Mouse (Mus musculus) hindlimb bud, embryonic 11.5 days (tissue): Measurements from ENCODE around the gene Mras.

Experiments
- DNase-seq: peaks from one replicate; pipeline ENCODE4 v3.0.0-alpha.2; 2012; ENCODE audit warnings: low read depth, low spot score; ENCODE audit errors: extremely low spot score

The Mras gene

DNA sequence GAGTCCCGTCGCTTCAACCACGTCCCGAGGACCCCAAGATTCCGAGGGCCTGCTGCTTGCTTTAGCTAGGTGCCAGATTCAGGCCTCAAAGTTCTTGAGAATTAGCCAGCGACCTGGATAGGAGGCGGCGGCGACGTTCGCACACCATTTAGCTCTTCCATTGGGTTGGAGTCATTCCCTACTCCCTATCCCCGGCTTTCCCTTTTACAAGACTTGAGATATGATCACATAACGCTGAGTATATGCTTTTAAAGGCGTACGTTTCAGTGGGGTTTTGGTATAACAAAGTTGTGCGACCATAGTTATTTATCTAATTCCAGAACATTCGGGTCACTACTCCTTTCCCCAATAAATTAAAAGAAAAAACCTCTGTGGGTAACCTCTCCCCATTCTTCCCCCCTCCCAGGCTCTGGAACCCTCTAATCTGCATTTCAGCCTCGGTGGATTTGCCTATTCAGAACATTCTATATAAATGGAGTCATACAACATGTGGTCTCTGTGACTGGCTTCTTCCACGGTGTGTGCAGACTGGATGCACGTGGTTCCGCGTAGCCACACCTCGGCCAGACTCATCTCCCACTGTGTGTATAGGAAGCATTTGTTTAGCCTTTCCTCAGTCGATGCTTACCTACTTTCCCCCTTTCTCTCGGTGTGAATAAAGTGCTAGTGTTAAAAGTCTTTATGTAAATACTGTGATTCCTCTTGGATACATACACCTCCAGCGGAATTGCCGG lies at the start of gene Mras:
Mras (minus strand) TSS at position 351 of the 734 bp plus-strand sequence.
- DNase-seq, result no peak

DNA sequence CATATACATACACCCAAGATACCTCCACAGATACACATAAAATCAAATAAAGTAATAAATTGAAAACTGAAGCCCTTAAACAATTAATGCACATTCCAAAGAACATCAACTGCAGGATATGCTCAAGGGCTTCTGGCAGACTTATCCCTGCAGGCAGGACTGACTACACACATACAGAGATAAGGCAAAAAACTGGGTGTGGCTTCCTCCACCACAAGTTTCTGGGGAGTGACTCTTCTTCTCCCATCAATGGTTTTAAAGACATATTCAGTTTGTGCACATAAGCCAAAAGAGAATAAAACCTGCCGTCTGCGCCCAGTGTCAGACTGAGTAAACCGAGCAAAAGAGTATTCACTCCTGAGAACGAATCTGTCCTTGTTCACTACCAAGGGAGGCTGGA lies 48.0 kb upstream of the Mras start:
- no peak for DNase-seq

DNA sequence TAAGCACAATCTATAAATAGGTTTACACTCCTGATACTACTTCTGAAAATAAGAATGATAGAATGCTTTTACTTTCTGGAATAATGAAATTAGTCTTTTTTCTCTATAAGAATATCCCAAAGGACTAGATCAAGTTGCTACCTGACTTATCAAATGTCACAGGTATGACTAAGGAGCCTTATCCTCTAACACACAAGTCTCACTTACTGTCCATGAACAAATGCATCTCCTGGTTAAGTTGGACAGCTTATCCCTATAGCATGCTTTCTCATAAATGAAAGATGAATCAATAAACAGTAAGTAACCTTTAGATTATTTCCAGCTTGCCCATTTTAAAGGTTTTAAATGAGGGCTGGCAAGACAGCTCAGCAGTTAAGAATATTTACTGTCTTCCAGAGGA lies 47.5 kb upstream of the Mras start:
- DNase-seq, result no peak

DNA sequence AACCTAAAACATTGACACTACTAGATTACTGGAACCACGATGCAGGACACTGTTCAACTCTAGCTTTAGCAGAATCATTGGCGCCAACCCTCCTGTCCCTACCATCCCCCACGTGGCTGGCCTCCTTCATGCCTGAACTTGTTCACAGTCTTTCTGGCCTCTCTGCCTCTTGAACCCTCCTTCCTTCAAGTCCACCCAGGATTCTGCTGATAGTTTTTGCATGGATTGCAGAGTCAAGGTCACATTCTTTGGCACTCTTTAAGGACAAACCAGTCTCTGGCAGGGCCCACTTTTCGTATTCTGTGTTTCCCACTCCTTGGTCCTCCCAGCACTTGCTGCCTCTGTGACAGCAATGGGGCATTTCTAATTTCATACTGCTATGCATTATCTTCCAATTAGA lies 46.0 kb upstream of the Mras start:
- no peak for DNase-seq

DNA sequence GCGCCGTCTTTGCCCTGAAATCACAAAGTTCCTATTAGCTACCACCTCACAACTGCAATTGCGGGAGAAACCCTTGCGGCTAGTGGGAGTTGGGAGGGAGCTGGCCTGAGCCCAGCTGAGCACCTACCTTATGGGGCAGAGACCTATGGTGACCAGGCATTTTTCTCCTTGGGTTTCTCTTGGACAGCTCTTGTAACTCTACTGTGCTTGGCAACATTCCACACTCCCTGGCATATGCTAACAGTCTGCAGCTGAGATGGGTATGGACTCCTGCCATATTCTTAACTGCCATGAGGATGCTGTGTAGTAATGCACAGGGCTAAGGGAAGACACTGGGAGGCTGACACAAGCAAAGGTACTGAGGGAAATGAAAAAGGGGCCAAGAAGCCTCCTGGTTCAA lies 43.6 kb upstream of the Mras start:
- no peak for DNase-seq

DNA sequence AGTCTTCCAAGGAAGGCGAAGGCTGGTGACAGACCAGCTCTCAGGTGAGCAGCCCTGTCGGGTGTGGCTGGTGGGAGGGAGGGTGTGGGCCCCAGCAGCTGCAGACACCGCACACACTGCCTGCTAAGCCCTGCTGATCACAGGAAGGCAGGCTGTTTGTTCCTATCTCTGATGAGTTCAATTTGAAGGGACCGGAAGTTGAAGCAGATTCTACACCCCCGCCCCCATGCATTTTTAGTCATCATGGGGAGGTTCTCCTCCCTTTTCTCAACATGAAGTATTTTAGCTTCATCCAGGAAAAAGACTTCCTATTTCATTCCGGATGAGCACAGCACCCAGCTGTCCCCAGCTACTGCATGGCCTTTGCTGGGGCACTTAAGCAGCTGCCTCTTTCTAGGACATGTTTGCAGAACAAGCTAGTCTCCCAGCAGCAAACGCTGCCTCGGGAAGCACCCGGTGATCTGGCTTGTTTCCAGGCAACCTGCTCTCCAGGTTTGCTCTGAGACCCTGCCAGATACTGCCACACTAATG lies 42.1 kb upstream of the Mras start:
- no peak for DNase-seq

DNA sequence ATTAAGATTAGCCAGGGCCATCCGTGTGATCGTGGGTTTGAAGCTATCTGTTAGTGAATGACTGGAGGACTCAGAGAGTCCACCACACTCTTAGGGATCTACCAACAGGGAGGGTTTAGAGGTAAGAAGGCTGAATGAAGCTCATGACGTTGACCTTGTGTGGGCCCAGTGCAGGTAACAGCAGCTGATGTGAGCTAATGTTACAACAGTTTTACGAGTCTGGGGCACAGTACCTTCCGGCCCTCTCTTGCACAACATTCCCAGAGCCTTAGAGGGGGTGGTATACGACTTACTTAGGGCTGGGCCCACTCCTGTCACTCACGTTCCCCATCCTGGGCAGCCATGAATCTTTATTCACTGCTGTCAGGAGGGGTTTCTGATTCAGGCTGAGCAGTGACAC lies 34.2 kb upstream of the Mras start:
- no peak for DNase-seq

DNA sequence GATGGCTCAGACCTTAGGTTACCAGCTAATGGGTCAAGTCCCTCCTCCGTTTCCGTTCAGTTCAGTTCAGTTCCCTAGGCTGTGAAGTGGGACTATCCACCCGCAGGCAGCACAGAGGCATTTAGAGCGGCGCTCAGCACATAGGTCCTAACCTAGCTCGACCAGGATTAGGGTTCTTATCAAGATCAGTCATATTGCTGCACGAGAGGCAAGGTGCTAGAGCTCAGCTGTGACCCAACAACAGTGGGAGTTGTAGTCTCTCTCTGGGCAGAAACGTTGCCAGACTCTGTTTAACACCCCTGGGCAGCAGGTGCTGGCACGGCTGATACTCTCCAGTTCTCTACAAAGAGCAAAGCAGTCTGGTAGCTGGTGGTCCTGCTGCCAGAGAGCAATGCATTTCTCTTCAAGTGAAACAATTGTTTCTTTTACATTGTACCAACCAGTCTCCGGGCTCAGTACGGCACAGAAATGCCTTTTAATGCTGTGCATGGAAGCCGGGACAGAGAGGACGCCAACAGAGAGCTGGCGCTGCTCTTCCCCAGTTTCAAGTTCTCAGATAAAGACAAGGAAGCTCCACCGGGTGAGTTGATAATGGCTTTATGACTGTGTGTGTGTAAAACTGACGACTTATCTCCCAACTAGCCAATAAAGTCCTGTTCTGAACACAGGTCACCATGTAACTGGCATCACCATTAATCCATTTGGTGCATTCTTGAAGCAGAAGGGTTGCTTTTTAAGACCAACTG lies 33.3 kb upstream of the Mras start:
- no peak for DNase-seq

DNA sequence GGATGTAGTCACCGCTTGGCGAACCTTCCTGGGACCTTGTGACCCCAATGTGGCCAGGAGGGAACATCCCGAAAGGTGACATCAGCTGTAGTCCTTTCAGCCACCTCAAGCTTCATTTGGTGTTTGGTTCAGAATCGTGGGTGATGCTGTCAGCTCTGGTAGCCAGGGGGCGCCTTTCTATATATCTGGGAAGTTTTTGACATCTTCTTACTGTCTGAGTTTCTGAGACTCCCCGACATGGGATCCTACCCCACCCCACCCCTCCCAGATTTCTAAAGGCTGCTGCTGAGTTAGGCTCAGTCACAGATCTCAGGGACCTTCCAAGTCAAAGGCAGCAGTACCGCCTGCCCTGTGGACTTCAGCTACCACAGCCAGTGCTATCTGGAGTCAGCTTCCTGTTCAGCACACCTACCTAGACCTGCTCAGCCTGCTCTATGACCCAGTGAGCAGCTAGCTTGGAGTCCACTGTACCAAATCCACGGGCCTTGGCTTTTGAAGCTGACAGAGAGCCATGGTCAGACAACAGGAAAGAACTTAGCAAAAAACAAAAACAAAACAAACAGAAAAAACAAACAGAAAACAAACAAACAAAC lies 32.6 kb upstream of the Mras start:
- no peak for DNase-seq

DNA sequence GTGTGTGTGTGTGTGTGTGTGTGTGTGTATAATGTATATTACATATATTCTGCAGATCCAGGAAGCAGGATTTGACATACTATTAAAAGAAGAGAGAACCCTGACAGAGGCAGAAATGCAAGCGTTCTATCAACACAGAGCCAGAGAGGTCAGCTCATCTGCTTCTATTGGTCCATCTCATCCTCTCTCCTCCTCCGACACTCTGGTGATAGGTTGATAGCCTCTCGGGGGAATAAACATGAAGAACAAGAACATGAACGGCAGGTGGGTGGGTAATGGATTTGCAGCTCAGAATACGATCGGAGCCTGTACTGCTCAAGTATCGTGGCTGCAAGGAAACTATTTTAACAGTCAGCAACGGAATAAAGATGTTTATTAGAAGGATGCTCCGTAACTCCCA lies 31.4 kb upstream of the Mras start:
- no peak for DNase-seq

DNA sequence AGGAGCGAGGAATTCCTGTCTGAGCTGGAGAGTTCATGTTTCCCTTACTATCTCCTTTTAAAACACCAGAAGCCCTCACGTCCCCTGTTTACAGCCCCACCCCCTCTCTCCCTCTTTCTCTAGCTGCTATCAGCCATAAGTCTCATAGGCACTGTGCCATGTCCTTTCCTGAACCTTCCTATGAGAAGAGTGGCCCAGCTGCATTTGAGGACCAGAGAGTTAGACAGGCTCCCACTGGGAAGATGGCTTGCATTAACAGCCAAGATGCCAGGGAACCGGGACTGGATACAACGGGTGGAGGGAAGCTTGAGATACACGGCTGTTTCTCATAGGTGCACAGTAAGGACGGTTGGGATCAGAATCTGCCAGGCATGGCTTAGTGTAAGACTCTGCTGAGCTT lies 27.7 kb upstream of the Mras start:
- DNase-seq, result no peak

DNA sequence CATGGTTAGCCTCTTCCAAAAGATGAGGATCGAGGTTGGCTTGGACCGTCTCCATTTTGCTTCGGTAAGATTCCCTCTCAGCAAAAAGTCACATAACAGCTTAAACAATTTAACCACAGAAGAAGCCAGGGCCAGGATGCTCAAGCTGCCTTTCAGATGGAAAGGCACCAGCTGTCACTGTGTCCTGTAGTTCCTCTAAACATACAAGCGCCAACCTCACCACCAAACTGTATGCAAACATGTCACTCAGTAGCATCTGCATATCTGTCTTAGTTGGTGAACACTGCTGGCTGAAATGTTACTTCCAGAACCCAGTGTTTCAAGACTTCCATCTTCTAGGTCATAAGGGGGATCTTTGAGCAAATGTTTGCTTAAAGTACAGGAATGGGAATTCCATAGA lies 22.5 kb upstream of the Mras start:
- no peak for DNase-seq

DNA sequence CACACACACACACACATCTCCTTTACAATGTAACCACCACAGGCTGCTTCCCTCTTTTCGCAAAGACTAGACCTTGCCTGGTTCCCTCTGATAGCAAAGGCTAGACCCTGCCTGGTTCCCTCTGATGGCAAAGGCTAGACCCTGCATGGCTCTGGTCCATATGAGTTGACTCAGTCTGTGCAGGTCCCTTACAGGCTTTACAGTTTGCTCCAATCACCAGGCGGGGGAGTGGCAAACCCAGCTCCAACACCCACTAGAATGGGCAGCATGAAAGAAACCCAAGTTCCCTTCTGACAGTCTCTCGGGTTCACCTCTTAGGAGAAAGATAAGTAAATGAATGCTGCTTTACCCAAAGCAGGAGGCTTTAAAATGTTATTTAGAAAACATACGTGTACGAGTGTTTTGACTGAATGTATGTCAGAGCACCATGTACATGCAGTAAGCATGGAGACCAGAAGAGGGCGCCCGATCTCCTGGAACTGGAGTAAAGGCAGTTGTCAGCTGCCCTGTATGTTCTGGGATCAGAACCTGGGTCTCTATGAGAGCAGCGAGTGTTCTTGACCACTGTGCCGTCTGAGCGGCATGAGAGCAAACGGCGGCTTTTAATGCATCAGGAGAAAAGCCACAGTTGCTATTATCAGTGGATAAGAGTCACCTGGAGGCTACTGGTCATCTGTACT lies 21.5 kb upstream of the Mras start:
- DNase-seq, result no peak

DNA sequence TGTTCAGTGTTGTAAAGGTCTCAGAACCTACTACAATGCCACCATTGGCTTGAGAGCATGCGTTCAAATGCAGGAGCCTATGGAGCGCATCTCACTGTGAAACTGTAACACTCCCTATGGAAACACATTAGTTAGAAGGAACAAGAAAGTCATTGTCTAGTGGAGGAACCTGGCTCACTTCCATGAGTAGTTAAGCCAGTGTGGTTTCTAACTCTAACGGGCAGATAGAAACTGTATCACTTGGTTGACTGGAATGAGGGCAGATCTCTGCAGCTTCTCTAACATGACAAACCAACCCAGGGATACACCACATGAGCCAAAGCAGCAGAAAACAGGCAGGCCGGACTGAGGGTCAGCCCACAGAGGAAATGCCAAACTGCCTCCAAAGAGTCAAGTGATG lies 17.0 kb upstream of the Mras start:
- DNase-seq, result no peak

DNA sequence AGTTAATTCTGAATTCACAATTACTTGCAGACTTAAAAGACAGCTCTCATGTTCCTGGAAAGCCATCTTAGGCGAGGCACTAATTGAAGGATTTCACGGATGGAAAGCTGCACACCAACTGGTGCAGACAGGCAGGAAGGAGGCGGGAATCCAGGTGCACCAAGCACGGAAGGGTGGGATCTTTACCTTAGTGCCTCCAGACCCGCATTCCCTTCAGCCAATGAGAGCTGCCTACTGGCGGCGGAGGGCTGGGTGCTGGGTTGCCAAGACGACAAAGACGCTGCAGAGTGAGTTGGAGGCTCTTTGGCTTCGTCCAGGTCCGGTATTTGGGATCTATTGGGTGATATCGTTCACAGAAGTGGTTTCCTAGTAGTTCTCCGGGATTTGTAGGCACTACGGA lies 14.0 kb upstream of the Mras start, which contains the start of gene Nme9:
Nme9 (plus strand) TSS at position 315 of the 400 bp plus-strand sequence.
- no peak for DNase-seq

DNA sequence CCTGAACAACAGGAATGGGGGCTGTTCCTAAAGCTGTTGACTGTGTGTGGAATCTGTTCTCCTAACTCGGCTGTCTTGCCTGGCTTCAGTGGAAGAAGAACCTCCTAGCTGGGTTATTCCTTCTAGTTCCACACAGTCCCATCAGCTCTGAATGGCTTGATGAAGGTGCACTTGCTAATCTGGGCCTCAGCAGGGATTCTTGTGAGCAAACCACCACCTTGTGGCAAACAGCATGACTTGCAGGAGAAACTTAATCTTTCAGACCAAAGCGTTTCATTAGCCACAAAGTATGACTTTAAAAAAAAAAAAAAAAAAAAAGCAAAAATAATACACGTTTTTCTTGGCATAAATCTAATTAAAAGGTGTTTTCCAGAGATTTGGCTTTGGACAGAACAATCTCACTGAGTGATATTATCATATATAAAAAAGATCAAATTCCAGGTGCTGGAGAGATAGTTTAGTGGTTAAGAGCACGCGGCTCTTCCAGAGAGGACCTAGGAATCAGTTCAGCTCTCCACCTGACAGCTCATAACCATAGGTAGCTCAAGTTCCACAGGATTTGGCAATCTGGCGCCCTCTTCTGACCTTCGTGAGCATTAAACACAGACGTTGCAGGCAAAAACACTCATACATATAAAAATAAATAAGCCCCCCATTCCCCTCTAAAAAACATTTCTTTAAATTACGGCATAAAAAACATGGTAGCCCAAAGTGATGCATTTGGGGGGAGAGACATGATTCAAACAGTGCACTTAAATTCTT lies 12.9 kb upstream of the Mras start:
- no peak for DNase-seq

DNA sequence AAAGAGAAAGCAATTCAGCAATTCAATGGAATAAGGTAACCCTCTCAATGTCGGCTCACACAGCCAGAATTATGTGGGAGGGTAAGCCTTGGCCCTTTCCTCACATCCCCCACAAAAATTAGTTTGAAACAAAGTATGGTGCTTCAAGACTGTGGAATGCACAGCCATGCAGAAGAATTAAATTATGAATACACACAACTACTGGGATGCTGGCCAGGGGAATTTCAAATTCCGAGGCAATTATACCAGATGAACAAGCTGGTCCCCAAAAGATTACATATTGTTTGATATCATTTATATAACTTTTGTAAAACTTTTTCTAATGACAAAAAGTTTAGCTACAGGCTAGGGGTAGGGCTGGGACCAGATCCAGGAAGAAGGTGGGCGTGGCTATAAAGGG lies 10.1 kb upstream of the Mras start:
- DNase-seq, result no peak

DNA sequence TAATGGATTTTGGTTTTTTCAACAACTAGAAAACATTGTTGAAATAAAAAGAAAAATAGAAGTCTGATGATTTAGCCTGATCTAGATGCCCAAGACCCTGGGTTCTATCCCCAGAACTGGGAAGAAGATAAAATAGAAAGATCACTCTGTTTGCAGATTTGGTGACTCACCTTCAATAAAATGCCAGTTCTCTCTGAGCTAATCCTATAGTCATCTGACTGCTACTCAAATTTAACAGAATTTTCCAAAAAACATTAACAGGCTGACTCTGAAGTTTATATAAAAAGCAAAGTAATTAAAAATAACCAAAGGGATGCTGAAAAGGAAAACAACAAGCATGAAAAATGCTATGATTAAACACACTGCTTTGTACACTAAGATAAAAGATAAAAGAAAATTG lies 9.1 kb upstream of the Mras start:
- DNase-seq, result no peak

DNA sequence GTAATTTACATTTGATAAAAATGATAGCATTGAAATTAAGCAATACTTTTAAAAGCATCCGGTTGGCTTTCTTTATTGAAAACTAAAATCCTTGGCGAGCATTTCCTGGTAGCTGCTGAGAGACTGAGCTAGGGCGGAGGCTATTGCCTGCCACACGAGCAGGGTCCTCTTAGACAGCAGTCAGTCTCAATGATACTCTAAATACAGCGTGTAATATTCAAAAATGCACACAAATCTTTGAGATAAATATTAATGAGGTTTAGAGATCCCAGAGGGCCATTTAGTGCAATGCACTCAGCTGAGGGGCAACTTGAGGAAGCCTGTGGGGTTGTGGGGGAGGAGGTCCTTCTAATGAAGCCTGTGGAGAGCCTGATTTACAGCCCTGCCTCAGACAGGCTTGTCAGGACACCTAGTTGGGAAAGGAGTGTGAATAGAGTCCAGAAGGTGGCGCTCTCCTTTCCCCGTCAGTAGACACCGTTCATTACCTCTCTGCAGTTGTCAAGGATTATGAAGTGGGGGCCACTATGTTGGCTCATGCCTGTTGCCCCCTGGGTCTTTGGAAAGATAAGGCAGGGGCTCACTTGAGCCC lies 7.5 kb upstream of the Mras start:
- no peak for DNase-seq
